Mouse (Mus musculus) layer of hippocampus, adult 9-10 months (tissue): ENCODE measurements around the gene Usp6nl.
A peak's percentile ranks its signal among the peaks of the same experiment; 100 is the strongest.

Experiments used
- DNase-seq: peaks from one replicate; pipeline ENCODE4 v3.0.0; 2022; ENCODE audit warnings: low spot score

Usp6nl gene

DNA sequence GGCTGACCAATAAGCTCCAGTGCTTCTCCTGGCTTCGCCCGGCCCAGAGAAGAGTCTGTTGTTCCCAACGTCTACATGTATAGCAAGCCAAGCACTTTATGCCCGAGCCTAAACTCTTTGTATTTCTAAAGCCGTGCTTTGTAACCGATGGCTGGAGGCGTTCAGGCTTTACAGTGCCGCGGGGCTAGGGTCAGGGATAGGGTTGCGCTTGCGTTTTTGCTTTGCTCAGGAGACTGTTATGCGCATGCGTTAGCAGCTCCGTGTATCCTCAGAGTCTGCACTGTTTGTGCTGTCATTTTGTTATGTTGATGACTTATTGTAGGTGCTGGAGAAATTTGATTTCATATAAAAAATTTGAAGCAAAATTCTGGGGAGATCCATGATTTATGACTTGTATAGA, 51.7 kb downstream of the Usp6nl start:
- DNase-seq, result no peak

DNA sequence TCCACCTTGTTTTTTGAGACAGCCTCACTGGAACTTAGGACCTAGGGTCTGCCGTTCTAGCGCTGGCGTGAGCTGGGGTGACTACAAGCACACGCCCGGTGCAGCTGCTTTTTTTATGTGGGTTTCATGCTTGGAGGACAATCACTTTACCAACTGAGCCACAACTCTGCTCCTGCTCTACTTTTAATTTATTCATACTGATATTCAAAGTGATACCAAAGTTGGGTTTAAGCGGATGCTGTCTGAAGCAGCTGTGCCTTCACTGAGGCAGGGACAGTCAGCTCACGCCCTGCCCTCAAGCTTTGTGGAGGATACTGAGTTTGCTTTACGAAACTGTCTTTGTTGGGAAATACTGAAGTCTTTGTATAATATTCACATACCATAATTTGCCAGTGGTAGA, 53.6 kb downstream of the Usp6nl start:
- DNase-seq, result no peak

DNA sequence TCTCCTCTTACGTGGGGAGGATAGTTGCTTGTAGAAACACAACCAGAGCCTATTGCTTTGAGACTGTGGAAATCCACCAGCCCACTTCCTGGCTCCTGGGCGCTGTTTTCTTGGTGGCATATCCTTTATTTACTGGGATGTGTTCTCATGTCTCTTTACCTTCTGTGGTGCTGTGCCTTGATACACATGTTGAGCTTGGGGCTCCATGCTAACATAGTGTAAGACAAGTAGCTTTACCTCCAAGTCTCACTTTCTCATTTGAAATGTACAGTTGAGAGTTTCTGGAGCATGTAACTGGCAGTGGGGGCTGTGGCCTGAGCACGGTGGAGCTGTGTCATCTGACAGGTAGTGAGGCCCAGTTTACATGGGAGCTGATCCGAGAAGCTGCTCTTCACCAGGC, 54.5 kb downstream of the Usp6nl start:
- no peak for DNase-seq

DNA sequence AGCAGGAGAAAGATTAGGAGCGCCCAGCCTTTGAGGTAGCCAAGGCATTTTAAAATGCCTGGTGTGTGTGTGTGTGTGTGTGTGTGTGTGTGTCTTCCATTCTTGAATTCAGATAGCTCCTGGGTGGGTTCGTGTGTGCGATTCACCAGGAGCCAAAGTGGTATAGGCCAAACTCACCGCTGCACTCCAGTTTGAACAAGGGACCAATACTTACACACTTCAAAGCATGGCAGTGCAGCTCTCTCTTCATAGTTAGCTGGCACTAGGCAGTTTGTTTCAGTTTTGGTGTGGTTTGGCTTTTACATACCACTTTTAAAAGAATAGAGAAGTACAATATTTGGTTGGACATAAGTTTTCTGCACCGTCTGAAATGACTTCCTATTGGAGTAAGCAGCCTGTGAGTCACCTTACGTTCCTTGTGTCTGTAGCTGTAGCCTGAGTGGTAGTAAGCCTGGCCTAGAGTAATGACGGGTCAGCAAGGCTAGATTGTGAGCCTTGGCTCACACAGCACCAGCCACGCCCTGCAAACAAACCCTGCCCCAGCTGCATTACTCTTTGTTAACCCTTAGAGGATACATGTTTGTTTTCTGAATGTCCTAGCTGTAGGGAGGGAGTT, 56.2 kb downstream of the Usp6nl start:
- DNase-seq, result no peak

DNA sequence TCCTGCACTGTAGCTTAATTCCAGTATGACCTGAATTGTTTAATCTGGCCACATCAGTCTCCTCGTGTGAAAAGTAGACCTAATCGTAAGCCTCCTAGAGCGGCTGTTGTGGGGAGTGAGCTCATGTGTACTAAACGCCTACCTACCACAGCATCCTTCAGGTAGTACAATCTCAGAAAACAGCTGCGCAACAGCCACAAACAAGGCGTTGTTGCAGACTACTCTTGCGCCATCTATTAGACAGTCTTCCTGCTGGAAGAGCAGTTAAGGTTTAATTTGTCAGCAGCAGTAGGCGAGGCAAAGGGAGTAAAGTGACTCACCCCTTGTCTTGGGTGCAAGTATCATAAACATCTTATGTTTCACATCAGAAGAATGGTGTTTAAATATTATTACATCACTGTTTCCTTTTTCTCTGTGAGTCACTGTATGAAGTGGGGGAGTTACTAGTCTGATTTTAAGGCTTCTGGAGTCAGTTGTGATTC, 57.3 kb downstream of the Usp6nl start:
- no peak for DNase-seq

DNA sequence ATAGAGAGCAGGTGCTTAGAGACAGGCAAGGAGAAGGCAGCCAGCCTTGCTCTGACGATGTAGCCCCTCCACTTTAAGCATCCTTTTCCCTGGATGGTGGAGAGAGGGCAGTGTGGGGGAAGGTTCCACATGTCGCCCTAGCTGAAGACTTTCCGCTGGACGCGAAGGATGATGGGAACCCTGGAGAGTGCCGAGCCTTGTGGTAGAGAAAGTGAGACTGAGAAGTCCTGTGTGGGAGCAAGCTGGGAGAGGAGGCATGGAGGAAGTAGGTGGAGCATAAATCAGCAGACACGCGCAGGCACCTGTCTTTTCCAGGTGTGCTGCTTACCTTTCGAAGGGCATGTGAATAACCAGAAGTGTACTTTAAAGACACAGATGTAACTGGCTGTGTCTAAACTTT, 57.9 kb downstream of the Usp6nl start:
- no peak for DNase-seq

DNA sequence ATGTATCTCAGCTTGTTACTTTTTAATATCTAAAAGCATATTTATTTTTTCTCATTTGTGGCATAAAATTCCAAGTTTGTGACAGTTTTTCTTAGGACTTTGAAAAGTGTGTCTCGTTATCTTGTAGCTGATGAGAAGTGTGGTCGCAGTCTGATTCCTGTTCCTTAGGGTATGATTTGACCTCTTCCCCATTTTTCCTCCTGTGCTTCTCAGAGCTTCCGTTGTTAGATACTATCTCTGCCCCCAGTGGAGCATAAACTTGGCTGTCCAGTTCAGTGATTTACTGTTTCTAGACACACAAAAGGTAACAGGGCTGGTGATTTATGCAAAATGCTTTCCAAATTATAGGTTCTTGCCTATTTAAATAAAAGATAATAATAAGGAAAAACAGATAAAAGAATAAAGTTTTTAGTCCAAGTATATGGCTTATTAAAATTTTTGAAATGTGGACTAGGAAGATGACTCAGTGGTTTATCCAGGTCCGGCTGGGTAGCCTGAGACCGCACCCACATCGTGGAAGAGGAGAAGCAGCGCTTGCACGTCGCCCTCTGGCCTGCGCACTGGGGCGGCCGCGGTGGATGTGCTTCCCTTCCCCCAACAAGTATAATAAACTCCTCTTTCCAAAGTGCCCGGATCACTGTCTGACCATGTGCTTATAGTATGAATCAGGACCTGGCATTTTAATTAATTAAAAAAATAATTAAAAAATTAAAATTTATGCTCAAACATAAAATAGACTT, 62.1 kb downstream of the Usp6nl start:
- DNase-seq, result no peak

DNA sequence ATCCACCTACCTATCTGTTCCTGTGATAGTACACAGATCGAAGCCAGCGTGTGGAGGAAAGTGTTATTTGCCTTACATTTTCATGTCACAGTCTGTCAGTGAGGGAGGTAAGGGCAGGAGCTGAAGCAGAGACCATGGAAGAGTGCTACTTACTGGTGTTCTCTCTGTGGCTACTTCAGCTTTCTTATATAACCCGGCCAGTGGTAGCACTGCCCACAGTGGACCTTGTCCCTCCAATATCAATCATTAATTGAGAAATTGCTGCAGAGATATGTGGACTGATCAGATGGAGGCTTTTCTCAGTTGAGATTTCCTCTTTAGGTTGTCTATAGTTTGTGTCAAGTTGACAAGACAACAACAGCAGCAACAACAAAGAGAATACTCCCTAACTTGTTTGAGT, 66.7 kb downstream of the Usp6nl start:
- DNase-seq, result no peak

DNA sequence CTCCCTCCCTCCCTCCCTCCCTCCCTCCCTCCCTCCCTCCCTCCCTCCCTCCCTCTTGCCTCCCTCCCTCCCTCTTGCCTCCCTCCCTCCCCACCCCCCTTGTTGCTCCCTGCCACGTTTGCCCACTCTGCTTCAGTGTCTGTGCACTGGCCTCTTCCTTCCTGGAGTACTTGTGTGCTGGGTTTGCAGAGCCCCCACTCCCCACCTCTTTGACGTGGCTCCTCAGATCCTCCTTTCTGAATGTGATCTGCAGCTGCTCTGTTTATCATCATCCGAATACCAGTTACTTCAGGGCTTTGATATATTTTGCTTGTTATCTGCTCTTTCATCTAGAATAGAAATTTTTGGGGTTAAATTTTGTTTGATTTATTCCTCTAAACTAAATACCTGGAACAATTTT, 68.8 kb downstream of the Usp6nl start:
- no peak for DNase-seq

DNA sequence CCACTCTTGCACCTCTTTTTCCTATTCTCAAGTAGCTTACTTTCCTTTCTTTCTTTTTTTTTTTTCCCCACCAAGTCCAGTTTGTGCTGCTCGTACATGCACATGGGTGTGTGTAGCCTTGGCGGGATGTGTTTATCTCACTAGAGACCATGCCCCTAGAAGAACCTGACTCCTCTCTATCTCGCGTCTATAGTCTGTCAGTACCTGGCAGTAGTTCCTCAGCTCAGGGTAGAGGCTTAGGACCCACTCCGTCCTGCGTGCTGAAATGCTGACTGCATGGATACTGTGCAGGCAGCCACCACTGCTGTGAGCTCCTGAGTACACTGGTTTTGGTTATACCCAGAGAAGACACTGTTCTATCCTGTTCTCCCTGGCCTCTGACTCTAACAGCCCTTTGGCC, 69.5 kb downstream of the Usp6nl start:
- no peak for DNase-seq

DNA sequence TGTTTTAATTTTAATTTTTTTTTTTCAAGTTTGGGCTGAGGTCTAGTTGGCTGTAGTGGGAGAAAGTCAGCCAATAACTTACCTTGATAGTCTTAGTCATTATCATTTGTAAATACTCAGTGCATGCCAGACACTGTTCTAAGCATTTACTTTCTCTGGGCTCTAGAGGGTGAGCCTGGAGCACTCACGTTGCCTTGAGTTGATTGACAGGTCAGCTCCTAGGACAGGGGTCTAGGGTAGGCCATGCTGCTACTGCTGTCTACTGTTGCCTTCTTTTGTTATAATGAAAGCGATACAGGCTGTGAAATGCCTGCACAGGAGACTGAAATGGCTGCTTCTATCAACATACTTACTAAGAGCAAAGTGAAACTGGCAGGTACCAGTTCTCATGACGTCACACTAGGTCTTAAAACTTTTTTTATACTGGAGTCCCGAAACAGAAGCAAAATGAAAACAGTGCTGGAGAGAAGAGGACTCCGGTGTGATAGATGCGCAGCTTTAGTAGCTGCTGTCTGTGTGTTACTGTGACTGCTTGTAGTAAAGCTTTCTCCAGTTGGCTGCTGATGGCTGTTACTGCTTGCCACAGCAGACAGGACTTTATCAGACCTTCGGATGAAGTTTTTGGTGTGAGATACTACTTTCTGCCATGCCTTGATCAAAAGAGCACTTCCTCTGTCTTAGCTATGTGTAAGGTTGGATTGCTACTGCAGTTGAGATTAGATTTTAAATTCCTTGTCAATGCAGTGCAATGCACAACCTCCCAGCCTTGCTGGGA, 73.6 kb downstream of the Usp6nl start:
- DNase-seq, result no peak

DNA sequence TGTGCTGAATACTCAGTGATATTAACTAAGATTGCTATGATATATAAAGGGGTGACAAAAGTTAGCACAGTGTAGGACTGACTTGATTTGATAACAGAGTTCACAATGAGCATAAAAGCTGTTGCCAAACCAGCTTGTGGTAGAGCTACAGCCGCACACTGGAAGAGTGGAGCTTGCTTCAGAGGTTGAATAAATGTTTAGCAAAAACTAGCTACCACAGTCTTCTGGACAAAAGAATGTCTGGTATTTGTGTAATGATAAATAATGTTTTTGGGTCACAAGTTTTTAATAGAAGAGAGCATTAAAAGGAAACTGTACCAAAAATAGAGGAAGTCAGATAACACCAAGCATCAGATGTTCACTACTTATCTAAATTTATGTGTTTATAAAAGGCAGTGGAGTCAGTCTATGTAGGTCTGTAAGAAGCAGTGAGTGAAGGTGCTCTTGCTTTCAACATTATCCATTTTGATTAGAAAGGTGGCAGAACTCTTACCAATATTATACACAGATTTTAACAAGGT, 74.2 kb downstream of the Usp6nl start:
- no peak for DNase-seq

DNA sequence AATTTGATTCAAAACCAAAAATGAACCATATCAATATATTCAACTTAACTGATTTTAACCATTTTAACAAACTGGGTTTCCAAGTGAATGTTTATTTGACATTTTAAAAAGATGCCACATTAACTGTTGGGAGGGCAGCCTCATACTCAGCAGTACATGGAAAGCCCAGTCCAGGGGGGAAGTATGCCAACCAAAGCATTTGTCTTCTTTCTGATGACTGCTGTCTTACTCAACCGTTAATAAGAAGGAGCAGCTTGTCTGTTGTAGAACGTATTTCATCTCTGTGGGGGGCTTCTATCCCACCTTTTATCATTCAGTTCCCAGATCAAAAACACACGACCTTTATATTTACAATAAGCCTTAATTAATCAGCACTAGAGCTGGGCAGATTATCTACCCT, 74.7 kb downstream of the Usp6nl start:
- DNase-seq, result no peak

DNA sequence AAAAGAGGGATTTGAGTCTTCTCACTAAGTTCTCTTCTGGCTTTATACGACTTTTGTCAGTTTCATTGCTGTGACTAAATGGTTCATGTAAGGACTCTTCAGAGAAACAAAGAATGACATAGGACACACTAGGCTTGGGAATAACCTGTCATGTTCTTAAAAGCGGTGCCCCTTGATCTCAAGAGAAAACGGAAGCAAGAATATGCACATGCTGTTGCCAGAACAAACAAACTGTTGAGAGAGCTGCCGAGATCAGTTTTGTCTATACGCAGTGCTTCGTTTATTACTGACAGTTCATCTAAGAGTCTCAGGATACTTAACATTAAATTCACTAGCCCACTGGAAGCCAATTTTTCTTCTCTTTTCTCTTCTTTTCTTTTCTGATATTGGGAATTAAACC, 76.4 kb downstream of the Usp6nl start:
- DNase-seq, result no peak

DNA sequence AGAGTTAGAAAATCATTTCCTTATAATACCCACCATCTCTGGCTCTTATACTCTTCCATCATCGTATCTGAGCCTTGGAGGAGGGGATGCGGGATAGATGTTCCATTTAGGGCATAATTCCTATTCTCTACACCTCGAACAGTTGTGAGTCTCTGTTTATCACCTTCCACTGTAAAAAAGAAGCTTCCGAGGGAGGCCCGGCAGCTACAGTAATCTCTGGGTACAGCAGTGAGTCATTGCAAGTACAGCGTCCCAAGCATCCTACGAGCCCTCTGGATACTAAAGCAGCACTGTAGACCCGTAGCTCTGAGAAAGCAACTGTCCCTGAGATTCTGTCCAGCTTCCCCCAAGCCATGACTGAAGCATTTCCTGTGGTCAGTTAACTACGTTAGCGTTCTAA, 78.6 kb downstream of the Usp6nl start:
- DNase-seq, result no peak

DNA sequence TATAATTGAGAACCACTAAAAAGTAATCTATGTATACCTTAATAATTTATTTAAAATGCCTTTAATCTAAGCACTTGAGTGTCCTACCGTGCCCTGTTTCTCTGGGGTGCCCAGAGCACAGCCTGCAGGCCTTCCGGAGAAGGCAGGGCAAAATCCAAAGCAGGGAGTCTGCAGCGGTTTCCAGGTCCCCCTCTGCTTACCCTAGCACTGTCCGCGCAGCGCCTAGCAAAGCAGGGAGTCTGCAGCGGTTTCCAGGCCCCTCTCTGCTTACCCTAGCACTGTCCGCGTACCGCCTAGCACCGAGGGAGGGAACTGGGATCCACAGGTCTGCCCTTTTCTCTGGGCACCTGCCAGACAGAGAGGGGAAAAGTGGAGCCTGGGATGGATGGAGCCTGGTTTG, 80.9 kb downstream of the Usp6nl start:
- DNase-seq, result no peak

DNA sequence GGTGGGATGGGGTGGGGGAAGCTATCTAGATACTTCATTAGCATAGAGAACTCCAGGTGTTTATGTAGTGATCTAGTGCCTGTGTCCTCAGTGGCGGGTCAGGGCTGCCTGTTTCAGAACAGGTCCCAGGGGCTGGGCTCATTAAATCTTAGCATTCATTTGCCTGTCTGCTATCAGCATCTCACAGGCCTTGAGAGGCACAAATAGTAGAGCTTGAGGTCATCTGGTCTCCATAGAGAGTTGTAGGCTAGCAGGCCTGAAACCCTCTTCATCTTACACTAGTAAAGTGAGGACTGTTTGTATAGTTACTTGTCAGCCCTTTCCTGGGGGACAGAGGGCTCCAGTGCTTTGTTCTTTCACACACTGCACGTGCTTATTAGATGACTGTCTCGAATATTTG, 81.5 kb downstream of the Usp6nl start:
- no peak for DNase-seq

DNA sequence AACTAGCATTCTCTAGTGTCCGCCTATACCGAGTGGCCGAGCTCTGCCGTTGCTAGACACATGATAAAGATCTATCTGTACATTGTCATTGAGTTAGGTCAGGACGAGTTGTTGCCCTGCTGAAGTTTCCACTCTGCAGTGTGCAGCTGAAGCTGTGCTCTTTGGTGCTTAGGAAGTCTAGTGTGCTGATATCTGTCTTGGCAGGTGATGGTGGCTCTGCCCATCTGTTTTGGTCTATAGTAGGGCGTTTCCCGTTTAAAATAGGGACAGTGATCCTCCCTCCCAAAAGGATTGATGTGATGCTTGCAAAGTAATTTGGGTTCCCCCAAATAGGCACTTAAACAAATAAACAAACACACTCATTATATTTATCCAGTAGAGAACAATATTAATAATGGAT, 82.2 kb downstream of the Usp6nl start:
- DNase-seq, result no peak

DNA sequence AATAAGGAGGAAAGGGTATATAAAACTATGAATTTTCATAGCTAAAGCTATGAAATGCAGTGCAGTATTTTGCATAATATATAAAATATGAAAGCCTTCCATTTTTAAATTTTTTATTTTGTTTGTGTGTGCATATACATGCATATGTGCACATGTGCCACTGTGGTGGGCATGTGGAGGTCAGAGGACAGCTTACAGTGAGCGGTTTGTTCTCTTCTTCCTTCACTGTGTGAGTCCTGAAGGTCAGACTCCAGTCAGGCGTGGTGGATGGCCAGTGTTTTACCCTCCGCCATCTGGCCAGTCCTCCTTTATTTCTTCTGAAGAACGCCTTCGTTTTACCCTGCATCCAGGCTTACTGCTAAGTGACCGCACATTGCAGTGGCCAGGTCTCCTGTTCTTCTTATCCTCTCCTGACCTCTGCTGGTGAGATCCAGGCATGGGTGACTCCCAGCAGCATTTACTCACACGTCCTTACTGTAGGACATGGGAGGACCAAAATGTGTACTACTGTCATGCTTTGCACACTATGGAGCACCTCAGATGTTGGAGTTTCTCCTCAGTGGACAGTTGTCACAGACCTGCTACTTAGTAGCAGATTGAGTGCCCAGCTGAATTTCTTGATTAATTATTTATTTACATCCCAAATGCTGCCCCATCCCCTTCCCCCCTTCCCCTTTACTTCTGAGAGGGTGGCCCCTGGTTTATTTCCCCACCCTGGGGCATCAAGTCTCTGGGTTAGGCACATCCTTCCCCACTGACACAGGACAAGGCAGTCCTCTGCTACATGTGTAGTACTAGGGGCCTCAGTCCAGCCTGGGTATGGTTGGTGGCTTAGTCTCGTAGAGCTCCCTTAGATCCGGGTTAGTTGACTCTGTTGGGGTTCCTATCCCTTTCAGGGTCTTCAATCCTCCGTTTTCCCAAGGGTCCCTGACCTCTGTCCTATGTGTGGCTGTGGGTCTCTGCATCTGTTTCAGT, 82.9 kb downstream of the Usp6nl start:
- DNase-seq, result peak; percentile 80

DNA sequence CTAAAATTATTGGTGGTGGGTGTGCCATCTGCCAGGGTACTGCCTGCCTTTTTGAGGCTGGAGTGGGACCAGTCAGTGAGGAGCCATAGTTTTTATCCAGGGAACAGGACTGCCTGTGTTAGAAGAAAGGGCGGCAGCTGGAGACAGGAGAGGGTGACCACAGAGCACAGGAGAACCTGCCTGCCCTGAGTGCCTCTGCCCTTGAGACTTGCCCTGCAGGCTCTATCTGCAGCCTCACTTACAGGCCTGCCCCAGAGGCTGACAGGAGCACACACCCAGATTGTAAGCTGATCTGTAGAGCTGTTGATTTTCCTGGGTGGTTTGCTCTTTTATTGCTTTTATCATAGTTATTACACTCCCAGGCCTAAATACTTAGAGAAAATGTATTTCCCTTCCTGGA, 85.2 kb downstream of the Usp6nl start:
- no peak for DNase-seq

DNA sequence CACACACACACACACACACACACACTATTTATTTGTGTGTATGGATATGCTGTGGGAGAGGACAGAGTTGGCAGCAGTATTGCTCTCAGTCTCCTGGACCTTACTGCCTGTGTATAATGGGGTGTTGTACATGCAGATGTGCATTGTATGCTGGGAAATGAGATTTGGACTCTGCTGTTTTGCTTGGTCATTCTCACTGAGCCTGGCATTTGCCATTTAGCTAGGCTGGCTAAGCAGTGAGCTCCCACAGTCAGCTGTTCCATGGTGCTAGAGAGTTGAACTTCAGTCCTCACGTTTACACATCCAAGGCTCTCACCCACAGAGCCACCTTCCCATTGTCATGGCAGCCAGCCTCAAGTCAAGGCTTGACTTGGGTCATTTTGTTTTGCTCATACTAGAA, 90.2 kb downstream of the Usp6nl start:
- DNase-seq, result no peak

DNA sequence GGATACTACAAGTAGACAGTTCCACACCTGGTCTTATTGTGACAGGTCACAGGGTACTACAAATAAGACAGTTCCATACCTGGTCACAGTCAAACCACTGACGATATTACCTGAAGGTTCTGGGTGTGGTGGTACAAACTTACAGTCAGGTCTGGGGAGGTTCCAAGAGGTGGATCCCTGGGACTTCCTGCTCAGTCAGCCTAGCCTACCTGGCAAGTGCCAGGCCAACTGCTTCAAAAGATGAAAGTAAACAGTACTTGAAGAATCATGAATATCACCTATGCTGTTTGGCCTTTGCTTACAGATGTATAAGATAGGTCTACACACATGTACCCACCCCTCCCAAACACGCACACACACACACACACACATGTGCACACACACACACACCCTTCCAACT, 91.3 kb downstream of the Usp6nl start:
- DNase-seq, result no peak
